Mouse (Mus musculus) bone marrow, adult 2 months (tissue): ENCODE data around the gene Ccnf.

Experiments used
- CTCF ChIP-seq: fragments of 200-500 bp; IDR thresholded peaks from 2 replicates; pipeline ENCODE4 v1.5.1; 2011; ENCODE audit warnings: low read length, control low read depth; ENCODE audit not compliant: control insufficient read depth, insufficient read depth
- POLR2A ChIP-seq: fragments of 200-500 bp; IDR thresholded peaks from 2 replicates; pipeline ENCODE4 v1.6.1; 2011; ENCODE audit warnings: low read depth, mild to moderate bottlenecking, control low read depth, low read length, borderline replicate concordance; ENCODE audit not compliant: control insufficient read depth

DNA sequence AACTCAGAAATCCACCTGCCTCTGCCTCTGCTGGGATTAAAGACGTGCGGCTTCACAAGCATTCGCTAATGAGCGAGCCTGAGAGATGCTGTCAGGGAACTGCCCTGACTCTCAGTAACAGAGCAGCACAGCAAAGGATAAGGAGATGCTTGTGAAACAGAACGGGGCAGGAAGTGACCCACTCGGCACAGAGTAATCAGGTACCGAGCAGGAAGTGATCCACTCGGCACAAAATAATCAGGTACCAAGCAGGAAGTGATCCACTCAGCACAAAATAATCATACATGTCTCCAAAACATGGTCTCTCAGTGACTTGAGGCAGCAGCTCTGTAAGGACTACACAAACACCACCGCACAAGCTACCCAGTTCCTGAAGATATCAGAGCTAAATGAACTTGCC is 37.2 kb upstream of the Ccnf start:
- TF ChIP-seq CTCF: no peak
- no peak for TF ChIP-seq POLR2A
